Mouse (Mus musculus) heart, postnatal 14 days (tissue): Measurements from ENCODE around the gene Plekha8. TPM values are rescaled to one million over a fixed set of nuclear protein-coding genes. Genes with fewer than 3 reads are reported as not detected.

Experiments
- DNase-seq, 2 experiments: peaks; one replicate each; pipeline ENCODE4 v3.0.0; 2021 to 2022
- intact Hi-C: fragments of 180-260 bp; cut with DNase I; formaldehyde crosslinking; loops from one replicate; pipeline ENCODE4 v1.15.1; 2025
- total RNA-seq, 2 experiments: library from RNA; stranded (reverse); gene quantifications; 2 replicates each; pipeline ENCODE4 v1.2.3; 2021

Plekha8 gene
- total RNA-seq, 2 experiments from 2014 or later = 10.3 to 12.5 TPM

- DNase-seq = no peak
- intact Hi-C loops = loop anchor here (2.0 kb wide), 1 partner anchor 42 kb away; no protein-coding TSS in a partner anchor
These were observed 33.5 kb downstream of the Plekha8 start for GRCm38 (mm10) chr6:54628381-54628780.

- intact Hi-C loops = loop anchor here (2.0 kb wide), 1 partner anchor 43 kb away; no protein-coding TSS in a partner anchor
- peak; percentile 17 to 21 for DNase-seq
These were observed 34.8 kb downstream of the Plekha8 start for GRCm38 (mm10) chr6:54629734-54630133.

GRCm38 (mm10) chr6:54631462-54631861 lies 36.6 kb downstream of the Plekha8 start:
- peak in 1 of 2 experiments; percentile 22 for DNase-seq
- intact Hi-C loops = no loop called here

GRCm38 (mm10) chr6:54639877-54640276 lies 45.0 kb downstream of the Plekha8 start:
- intact Hi-C loops = no loop called here
- no peak for DNase-seq

GRCm38 (mm10) chr6:54641953-54642352 lies 47.0 kb downstream of the Plekha8 start:
- no peak for DNase-seq
- intact Hi-C loops = no loop called here

- DNase-seq = no peak
- intact Hi-C loops = no loop called here
These were observed 48.3 kb downstream of the Plekha8 start for GRCm38 (mm10) chr6:54643181-54643580.

- intact Hi-C loops = no loop called here
- DNase-seq = peak; percentile 22 to 25
These were observed 60.7 kb downstream of the Plekha8 start for GRCm38 (mm10) chr6:54655471-54656095.

- intact Hi-C loops = no loop called here
- no peak for DNase-seq
These were observed 63.0 kb downstream of the Plekha8 start for GRCm38 (mm10) chr6:54657861-54658260.

GRCm38 (mm10) chr6:54669868-54670267 lies 75.0 kb downstream of the Plekha8 start:
- no peak for DNase-seq
- intact Hi-C loops = no loop called here

GRCm38 (mm10) chr6:54672901-54673300 lies 78.0 kb downstream of the Plekha8 start:
- DNase-seq = no peak
- intact Hi-C loops = no loop called here

- intact Hi-C loops = no loop called here
These were observed 84.8 kb downstream of the Plekha8 start for GRCm38 (mm10) chr6:54679686-54680085.

GRCm38 (mm10) chr6:54680891-54681745 lies 86.2 kb downstream of the Plekha8 start, which contains the start of gene Mturn:
Gene Mturn, plus strand, starts transcription at chr6:54681624.
- intact Hi-C loops = no loop called here
- peak; percentile 100 for DNase-seq

More at GRCm38 (mm10) chr6:54679686-54680085, 84.8 kb downstream of the Plekha8 start:
- DNase-seq = no peak

GRCm38 (mm10) chr6:54681746-54682428 lies 87.0 kb downstream of the Plekha8 start:
- intact Hi-C loops = no loop called here
- no peak for DNase-seq

GRCm38 (mm10) chr6:54684085-54684484 lies 89.2 kb downstream of the Plekha8 start:
- intact Hi-C loops = loop anchor here (2.0 kb wide), 1 partner anchor 89 kb away; the partner anchor contains the start of gene Plekha8
- no peak for DNase-seq

GRCm38 (mm10) chr6:54685103-54685502 lies 90.2 kb downstream of the Plekha8 start:
- intact Hi-C loops = loop anchor here (2.0 kb wide), 1 partner anchor 90 kb away; the partner anchor contains the start of gene Plekha8
- DNase-seq = no peak

GRCm38 (mm10) chr6:54685716-54686395 lies 90.9 kb downstream of the Plekha8 start:
- intact Hi-C loops = loop anchor here (2.0 kb wide), 1 partner anchor 91 kb away; the partner anchor contains the start of gene Plekha8
- DNase-seq = no peak

- DNase-seq = no peak
- intact Hi-C loops = no loop called here
These were observed 92.2 kb downstream of the Plekha8 start for GRCm38 (mm10) chr6:54686946-54687737.

GRCm38 (mm10) chr6:54688467-54689323 lies 93.8 kb downstream of the Plekha8 start:
- DNase-seq = no peak
- intact Hi-C loops = no loop called here
